In genomic region chr9:64022562-64023366, GRCm38 (mm10) we compare ENCODE assay signal across 8 mouse cellular contexts. TPM values are rescaled to one million over a fixed set of nuclear protein-coding genes. Genes with fewer than 3 reads are reported as not detected.
A peak's percentile ranks its signal among the peaks of the same experiment; 100 is the strongest.
DNase-seq lines count a peak whose midpoint lies in the region; ATAC-seq and TF ChIP-seq lines count a peak whose summit lies in the region.

No protein-coding gene starts in this region.

- no peak for TF ChIP-seq CTCF in E14TG2a.4 (conservative IDR thresholded peaks at IDR 0.05; ENCODE audit: low read length)
- no peak for TF ChIP-seq CTCF in heart, postnatal 0 days (IDR thresholded peaks at IDR 0.05; ENCODE audit: low read depth)
- TF ChIP-seq CTCF in stomach, postnatal 0 days (IDR thresholded peaks at IDR 0.05; ENCODE audit: low read depth): peak; percentile 12; the same call in 1 of the 2 replicates

- peak; percentile 90 for DNase-seq in c-Kit-positive CD71-negative TER-119-negative erythroid progenitor cells, embryonic 14.5 days (ENCODE audit: low read depth)
- DNase-seq in heart, postnatal 0 days (ENCODE audit: low spot score): peak; percentile 98
- DNase-seq in kidney, postnatal 36 days: peak; percentile 99
- DNase-seq in neural tube, embryonic 11.5 days (ENCODE audit: low spot score): peak; percentile 98
- DNase-seq in stomach, postnatal 0 days (ENCODE audit: low spot score): peak; percentile 99

- peaks cover 46% of the 10 kb centered on the region for H3K4me1 ChIP-seq in E14TG2a.4 (replicated peaks; ENCODE audit: low read depth, low read length)
- H3K4me1 ChIP-seq in forebrain, embryonic 12.5 days: peaks cover 54% of the 10 kb centered on the region
- peaks cover 8% of the 10 kb centered on the region; the same call in 1 of the 2 replicates for H3K4me1 ChIP-seq in heart, postnatal 0 days (ENCODE audit: control insufficient read depth, insufficient read depth)
- peaks cover 89% of the 10 kb centered on the region for H3K4me1 ChIP-seq in liver, embryonic 15.5 days (replicated peaks)
- peaks cover 20% of the 10 kb centered on the region for H3K4me1 ChIP-seq in neural tube, embryonic 11.5 days (ENCODE audit: control insufficient read depth, insufficient read depth, low read length)
- no peaks in the 10 kb centered on the region; the same call in 1 of the 2 replicates for H3K4me1 ChIP-seq in stomach, postnatal 0 days (replicated peaks; ENCODE audit: control insufficient read depth, insufficient read depth)

- peak; percentile 79 for ATAC-seq in forebrain, embryonic 12.5 days (ENCODE audit: low FRiP score)
- peak; percentile 79 for ATAC-seq in heart, postnatal 0 days (ENCODE audit: insufficient read depth, low read depth)
- peak; percentile 89 for ATAC-seq in liver, embryonic 15.5 days (ENCODE audit: insufficient read depth)
- ATAC-seq in neural tube, embryonic 11.5 days (ENCODE audit: insufficient read depth, low FRiP score, low TSS enrichment): peak; percentile 67
- peak; percentile 81 for ATAC-seq in stomach, postnatal 0 days (ENCODE audit: low FRiP score, low TSS enrichment)

- WGBS in forebrain, embryonic 12.5 days: under 1% methylated on average over 48 of the region's 54 CpGs
- under 1% methylated on average over 46 of the region's 54 CpGs for WGBS in heart, postnatal 0 days
- under 1% methylated on average over 53 of the region's 54 CpGs for WGBS in liver, embryonic 15.5 days (ENCODE audit: insufficient replicate concordance)
- WGBS in neural tube, embryonic 11.5 days: under 1% methylated on average over 44 of the region's 54 CpGs
- WGBS in stomach, postnatal 0 days: 0% methylated on average over 42 of the region's 54 CpGs

- H3K4me2 ChIP-seq in forebrain, embryonic 12.5 days: peak overlapping the region; percentile 86
- H3K4me2 ChIP-seq in heart, postnatal 0 days (ENCODE audit: low read depth, low read length): peak overlapping the region; percentile 87
- peak overlapping the region; percentile 97 for H3K4me2 ChIP-seq in liver, embryonic 15.5 days
- peak overlapping the region; percentile 95 for H3K4me2 ChIP-seq in neural tube, embryonic 11.5 days (ENCODE audit: low read depth)
- peak overlapping the region; percentile 97 for H3K4me2 ChIP-seq in stomach, postnatal 0 days (replicated peaks; ENCODE audit: low read depth)

- peaks cover 20% of the 10 kb centered on the region for H3K27me3 ChIP-seq in E14TG2a.4 (ENCODE audit: insufficient read depth, low read length)
- H3K27me3 ChIP-seq in forebrain, embryonic 12.5 days: peaks cover 54% of the 10 kb centered on the region
- no peaks in the 10 kb centered on the region for H3K27me3 ChIP-seq in heart, postnatal 0 days (ENCODE audit: control insufficient read depth, insufficient read depth, low read length)
- peaks cover 50% of the 10 kb centered on the region for H3K27me3 ChIP-seq in liver, embryonic 15.5 days
- H3K27me3 ChIP-seq in neural tube, embryonic 11.5 days (ENCODE audit: control insufficient read depth, insufficient read depth, low read length): 0 out of 2 replicates have a peak, but pooled peaks cover 2% of the 10 kb centered on the region
- no peaks in the 10 kb centered on the region for H3K27me3 ChIP-seq in stomach, postnatal 0 days (ENCODE audit: control insufficient read depth, insufficient read depth, low read length)

- peak overlapping the region; percentile 91 for H3K27ac ChIP-seq in forebrain, embryonic 12.5 days
- H3K27ac ChIP-seq in heart, postnatal 0 days (ENCODE audit: low read depth): peak overlapping the region; percentile 91
- H3K27ac ChIP-seq in liver, embryonic 15.5 days (replicated peaks): peak overlapping the region; percentile 75
- H3K27ac ChIP-seq in neural tube, embryonic 11.5 days (ENCODE audit: low read depth, low read length): peak overlapping the region; percentile 94
- peak overlapping the region; percentile 97 for H3K27ac ChIP-seq in stomach, postnatal 0 days (replicated peaks)

- H3K9ac ChIP-seq in forebrain, embryonic 12.5 days: peak overlapping the region; percentile 49
- H3K9ac ChIP-seq in heart, postnatal 0 days (replicated peaks; ENCODE audit: low read depth, low read length): peak overlapping the region; percentile 88
- peak overlapping the region; percentile 62 for H3K9ac ChIP-seq in liver, embryonic 15.5 days
- peak overlapping the region; percentile 59 for H3K9ac ChIP-seq in neural tube, embryonic 11.5 days (ENCODE audit: low read length)
- H3K9ac ChIP-seq in stomach, postnatal 0 days (ENCODE audit: low read length): peak overlapping the region; percentile 67

- peak overlapping the region; percentile 88 for H3K4me3 ChIP-seq in E14TG2a.4 (replicated peaks; ENCODE audit: low read length)
- peak overlapping the region; percentile 64 for H3K4me3 ChIP-seq in forebrain, embryonic 12.5 days (replicated peaks)
- peak overlapping the region; percentile 72 for H3K4me3 ChIP-seq in heart, postnatal 0 days (ENCODE audit: low read depth, low read length)
- peak overlapping the region; percentile 62 for H3K4me3 ChIP-seq in liver, embryonic 15.5 days (replicated peaks)
- peak overlapping the region; percentile 85 for H3K4me3 ChIP-seq in neural tube, embryonic 11.5 days (ENCODE audit: low read depth, low read length)
- peak overlapping the region; percentile 81 for H3K4me3 ChIP-seq in stomach, postnatal 0 days (ENCODE audit: low read depth, low read length)

- H3K36me3 ChIP-seq in E14TG2a.4 (ENCODE audit: insufficient read depth, low read length): no peaks in the 10 kb centered on the region
- no peaks in the 10 kb centered on the region for H3K36me3 ChIP-seq in forebrain, embryonic 12.5 days (replicated peaks)
- H3K36me3 ChIP-seq in heart, postnatal 0 days (replicated peaks; ENCODE audit: control insufficient read depth, insufficient read depth, low read length): no peaks in the 10 kb centered on the region
- no peaks in the 10 kb centered on the region for H3K36me3 ChIP-seq in liver, embryonic 15.5 days (replicated peaks)
- H3K36me3 ChIP-seq in neural tube, embryonic 11.5 days (ENCODE audit: control insufficient read depth, insufficient read depth, low read length): no peaks in the 10 kb centered on the region
- no peaks in the 10 kb centered on the region for H3K36me3 ChIP-seq in stomach, postnatal 0 days (ENCODE audit: control insufficient read depth, insufficient read depth, low read length)

- no peaks in the 10 kb centered on the region for H3K9me3 ChIP-seq in E14TG2a.4 (ENCODE audit: low read length)
- no peaks in the 10 kb centered on the region for H3K9me3 ChIP-seq in forebrain, embryonic 12.5 days
- H3K9me3 ChIP-seq in heart, postnatal 0 days (replicated peaks; ENCODE audit: control insufficient read depth, low read length): no peaks in the 10 kb centered on the region
- no peaks in the 10 kb centered on the region for H3K9me3 ChIP-seq in liver, embryonic 15.5 days (replicated peaks)
- no peaks in the 10 kb centered on the region for H3K9me3 ChIP-seq in neural tube, embryonic 11.5 days (ENCODE audit: control insufficient read depth, low read length)
- no peaks in the 10 kb centered on the region for H3K9me3 ChIP-seq in stomach, postnatal 0 days (ENCODE audit: control insufficient read depth, low read length)

- TF ChIP-seq EP300 in heart, postnatal 0 days (IDR thresholded peaks at IDR 0.05; ENCODE audit: low read depth): 0 out of 2 replicates have a peak, but pooled peaks have one; percentile 15
- no peak for TF ChIP-seq EP300 in stomach, postnatal 0 days (optimal IDR thresholded peaks at IDR 0.05)

RNA-seq across cellular contexts. Expression of gene Smad6, which starts 0.9 kb away (rescaled TPM):
- polyA plus RNA-seq in forebrain, embryonic 12.5 days (2016; fragmentation: Nextera tagmentation; extraction: Ambion mirVana): 5.2 and 6.5 TPM in 2 replicates
- total RNA-seq in heart, postnatal 0 days (2014; rRNA removed; ENCODE audit: low replicate concordance): 68.4 and 93.1 TPM in 2 replicates
- polyA plus RNA-seq in heart, postnatal 0 days (2015; fragmentation: Nextera tagmentation; extraction: Ambion mirVana): 5.6 and 6.7 TPM in 2 replicates
- 2.3 and 2.9 TPM in 2 replicates for polyA plus RNA-seq in liver, embryonic 15.5 days (2015; fragmentation: Nextera tagmentation; extraction: Ambion mirVana)
- 6.8 and 7.7 TPM in 2 replicates for polyA plus RNA-seq in neural tube, embryonic 11.5 days (2014; fragmentation: Nextera tagmentation; extraction: Ambion mirVana)
- polyA plus RNA-seq in stomach, postnatal 0 days (2015; fragmentation: Nextera tagmentation; extraction: Ambion mirVana): 6.0 and 7.3 TPM in 2 replicates

Comparison
In these comparisons a context has a peak if more than half of its experiments do, and no peak if none do; other contexts are left out.
1. Peak in every context shown above with its lines: DNase-seq, ATAC-seq, H3K4me3 ChIP-seq and H3K27ac ChIP-seq.